Mouse (Mus musculus) liver, embryonic 11.5 days (tissue): ENCODE measurements at regions not wholly inside any gene's neighbourhood (a gene's known extent, or its start where the extent isn't known, plus 50 kb on each side); places are given as distances from the start of the nearest gene placed in this dataset.
A peak's percentile ranks its signal among the peaks of the same experiment; 100 is the strongest.

Source experiments
- ATAC-seq: fragments of 200-750 bp; cut with Nextera tagmentation; replicated peaks from 2 replicates; pipeline ENCODE4 v1.8.0; 2017; ENCODE audit warnings: moderate number of reproducible peaks, mild to moderate bottlenecking, moderate TSS enrichment, moderate library complexity; ENCODE audit not compliant: low FRiP score
- DNase-seq: peaks from one replicate; pipeline ENCODE4 v3.0.0-alpha.2; 2017; ENCODE audit warnings: low spot score
- H3K27ac ChIP-seq: fragments of 300-500 bp; sonication (generic); 2 replicates; pipeline ENCODE4 v1.5.1; 2014; ENCODE audit warnings: mild to moderate bottlenecking, low read depth, low read length, control low read depth
- H3K27me3 ChIP-seq: fragments of 300-500 bp; sonication (generic); replicated peaks from 2 replicates; pipeline ENCODE4 v1.6.1; 2014; ENCODE audit warnings: low read length, mixed read lengths; ENCODE audit not compliant: control insufficient read depth, insufficient read depth
- H3K36me3 ChIP-seq: fragments of 300-500 bp; sonication (generic); 2 replicates; pipeline ENCODE4 v1.6.1; 2014; ENCODE audit warnings: mild to moderate bottlenecking, low read length, moderate library complexity, mixed read lengths; ENCODE audit not compliant: control insufficient read depth, insufficient read depth
- H3K4me1 ChIP-seq: fragments of 300-500 bp; sonication (generic); replicated peaks from 2 replicates; pipeline ENCODE4 v1.6.1; 2014; ENCODE audit warnings: low read length, mixed read lengths; ENCODE audit not compliant: control insufficient read depth, insufficient read depth
- H3K4me2 ChIP-seq: fragments of 300-500 bp; sonication (generic); 2 replicates; pipeline ENCODE4 v1.6.1; 2014; ENCODE audit warnings: mild to moderate bottlenecking, control low read depth, moderate library complexity
- H3K4me3 ChIP-seq: fragments of 300-500 bp; sonication (generic); 2 replicates; pipeline ENCODE4 v1.5.1; 2014; ENCODE audit warnings: low read depth, low read length, control low read depth
- H3K9ac ChIP-seq: fragments of 300-500 bp; sonication (generic); 2 replicates; pipeline ENCODE4 v1.6.1; 2014; ENCODE audit warnings: low read depth, low read length, control low read depth
- H3K9me3 ChIP-seq: fragments of 300-500 bp; sonication (generic); 2 replicates; pipeline ENCODE4 v1.6.1; 2016; ENCODE audit warnings: low read length, inconsistent platforms, mixed read lengths; ENCODE audit not compliant: control insufficient read depth
- WGBS: fragments of 180-500 bp; shearing (Covaris S2); extraction: QIAGEN DNeasy Blood & Tissue Kit; methylation state at CpG from one replicate; pipeline ENCODE4 v1.1.7; 2014; 5-methylcytosine and 5-hydroxymethylcytosine counted together

- Histone ChIP-seq H3K4me1 (no peaks in the 10 kb centered on the region), H3K36me3 (no peaks in the 10 kb centered on the region), H3K4me2 (no peak overlapping the region), H3K27ac (no peak overlapping the region), H3K9ac (no peak overlapping the region), H3K9me3 (no peaks in the 10 kb centered on the region), H3K4me3 (no peak overlapping the region), H3K27me3 (no peaks in the 10 kb centered on the region)
- no peak for DNase-seq
- WGBS, result 64% methylated on average over 1 of the region's 1 CpGs
- ATAC-seq, result no peak
Measured at GRCm38 (mm10) chr1:43247609-43248008, 50.8 kb upstream of the Fhl2 start.

GRCm38 (mm10) chr1:43250281-43250680 lies 53.5 kb upstream of the Fhl2 start:
- Histone ChIP-seq H3K27me3 (no peaks in the 10 kb centered on the region), H3K36me3 (no peaks in the 10 kb centered on the region), H3K27ac (no peak overlapping the region), H3K4me2 (no peak overlapping the region), H3K4me1 (no peaks in the 10 kb centered on the region), H3K9ac (no peak overlapping the region), H3K4me3 (no peak overlapping the region), H3K9me3 (no peaks in the 10 kb centered on the region)
- DNase-seq, result no peak
- WGBS, result 73% methylated on average over 6 of the region's 6 CpGs
- ATAC-seq, result no peak

GRCm38 (mm10) chr1:43251356-43251755 lies 54.6 kb upstream of the Fhl2 start:
- H3K4me1 ChIP-seq, result no peaks in the 10 kb centered on the region
- H3K9me3 ChIP-seq, result no peaks in the 10 kb centered on the region
- ATAC-seq (no peak), DNase-seq (no peak)
- 75% methylated on average over 7 of the region's 7 CpGs for WGBS
- H3K9ac ChIP-seq, result no peak overlapping the region
- H3K27me3 ChIP-seq, result no peaks in the 10 kb centered on the region
- no peak overlapping the region for H3K27ac ChIP-seq
- H3K36me3 ChIP-seq, result no peaks in the 10 kb centered on the region
- H3K4me3 ChIP-seq, result no peak overlapping the region
- no peak overlapping the region for H3K4me2 ChIP-seq

- Histone ChIP-seq H3K9ac (no peak overlapping the region), H3K27me3 (no peaks in the 10 kb centered on the region), H3K9me3 (no peaks in the 10 kb centered on the region), H3K4me2 (no peak overlapping the region), H3K36me3 (no peaks in the 10 kb centered on the region), H3K27ac (no peak overlapping the region), H3K4me1 (no peaks in the 10 kb centered on the region), H3K4me3 (no peak overlapping the region)
- ATAC-seq, result no peak
- DNase-seq, result no peak
- WGBS, result 78% methylated on average over 1 of the region's 1 CpGs
Measured at GRCm38 (mm10) chr1:43254129-43254528, 57.3 kb upstream of the Fhl2 start.

- H3K9me3 ChIP-seq, result no peaks in the 10 kb centered on the region
- no peak overlapping the region for H3K27ac ChIP-seq
- no peak for DNase-seq
- H3K27me3 ChIP-seq, result no peaks in the 10 kb centered on the region
- no peak overlapping the region for H3K4me3 ChIP-seq
- H3K4me1 ChIP-seq, result no peaks in the 10 kb centered on the region
- no peak overlapping the region for H3K4me2 ChIP-seq
- no peak overlapping the region for H3K9ac ChIP-seq
- ATAC-seq, result no peak
- no peaks in the 10 kb centered on the region for H3K36me3 ChIP-seq
Measured at GRCm38 (mm10) chr1:43256078-43256477, 59.3 kb upstream of the Fhl2 start.

GRCm38 (mm10) chr1:43257909-43258308 lies 61.1 kb upstream of the Fhl2 start:
- Histone ChIP-seq H3K4me1 (no peaks in the 10 kb centered on the region), H3K9ac (no peak overlapping the region), H3K36me3 (no peaks in the 10 kb centered on the region), H3K27me3 (no peaks in the 10 kb centered on the region), H3K4me3 (no peak overlapping the region), H3K9me3 (no peaks in the 10 kb centered on the region), H3K4me2 (no peak overlapping the region), H3K27ac (no peak overlapping the region)
- no peak for ATAC-seq
- WGBS, result 69% methylated on average over 6 of the region's 6 CpGs
- no peak for DNase-seq

- no peak overlapping the region for H3K4me2 ChIP-seq
- H3K27ac ChIP-seq, result no peak overlapping the region
- ATAC-seq (no peak), DNase-seq (no peak)
- H3K4me1 ChIP-seq, result no peaks in the 10 kb centered on the region
- no peaks in the 10 kb centered on the region for H3K27me3 ChIP-seq
- no peak overlapping the region for H3K9ac ChIP-seq
- 92% methylated on average over 1 of the region's 1 CpGs for WGBS
- no peak overlapping the region for H3K4me3 ChIP-seq
- no peaks in the 10 kb centered on the region for H3K36me3 ChIP-seq
- no peaks in the 10 kb centered on the region for H3K9me3 ChIP-seq
Measured at GRCm38 (mm10) chr1:43259841-43260240, 63.1 kb upstream of the Fhl2 start.

GRCm38 (mm10) chr1:43260491-43260890 lies 63.7 kb upstream of the Fhl2 start:
- no peaks in the 10 kb centered on the region for H3K36me3 ChIP-seq
- ATAC-seq (no peak), DNase-seq (no peak)
- H3K9me3 ChIP-seq, result no peaks in the 10 kb centered on the region
- no peak overlapping the region for H3K27ac ChIP-seq
- no peak overlapping the region for H3K9ac ChIP-seq
- 88% methylated on average over 4 of the region's 4 CpGs for WGBS
- H3K4me2 ChIP-seq, result no peak overlapping the region
- H3K27me3 ChIP-seq, result no peaks in the 10 kb centered on the region
- H3K4me1 ChIP-seq, result no peaks in the 10 kb centered on the region
- no peak overlapping the region for H3K4me3 ChIP-seq

GRCm38 (mm10) chr1:43264407-43264889 lies 67.7 kb upstream of the Fhl2 start:
- H3K9ac ChIP-seq, result no peak overlapping the region
- no peaks in the 10 kb centered on the region for H3K27me3 ChIP-seq
- H3K4me1 ChIP-seq, result no peaks in the 10 kb centered on the region
- DNase-seq (peak; percentile 52), ATAC-seq (peak; percentile 31; the same call in 1 of the 2 replicates)
- H3K36me3 ChIP-seq, result no peaks in the 10 kb centered on the region
- peak overlapping the region; percentile 25; the same call in 1 of the 2 replicates for H3K4me2 ChIP-seq
- H3K27ac ChIP-seq, result no peak overlapping the region
- 17% methylated on average over 5 of the region's 5 CpGs for WGBS
- no peaks in the 10 kb centered on the region for H3K9me3 ChIP-seq
- no peak overlapping the region for H3K4me3 ChIP-seq
